Mouse (Mus musculus) layer of hippocampus, postnatal 14 days (tissue): ENCODE measurements around the gene Ptch2. TPM values are rescaled to one million over a fixed set of nuclear protein-coding genes. Genes with fewer than 3 reads are reported as not detected.

Experiments used
- DNase-seq, 2 experiments: peaks; one replicate each; pipeline ENCODE4 v3.0.0; 2021 to 2022; ENCODE audit warnings: low spot score in 2 of 2, mixed read lengths in 1 of 2
- total RNA-seq, 2 experiments: library from RNA; stranded (reverse); gene quantifications; 2 replicates each; pipeline ENCODE4 v1.2.3; 2021

The Ptch2 gene
- total RNA-seq, 2 experiments from 2014 or later = 1.9 to 3.6 TPM

GRCm38 (mm10) chr4:117126675-117127290 lies 30.9 kb downstream of the Ptch2 start, which contains the start of gene Tctex1d4:
Gene Tctex1d4 (plus strand): TSS chr4:117126794.
- DNase-seq = no peak

- DNase-seq = no peak
Measured at GRCm38 (mm10) chr4:117127991-117128686, 32.3 kb downstream of the Ptch2 start.

GRCm38 (mm10) chr4:117130790-117131189 lies 34.9 kb downstream of the Ptch2 start:
- DNase-seq = no peak

- DNase-seq = no peak
Measured at GRCm38 (mm10) chr4:117131198-117131597, 35.3 kb downstream of the Ptch2 start.

GRCm38 (mm10) chr4:117131890-117132793 lies 36.3 kb downstream of the Ptch2 start:
- DNase-seq = no peak

GRCm38 (mm10) chr4:117132794-117133143 lies 36.9 kb downstream of the Ptch2 start:
- DNase-seq = no peak

- DNase-seq = no peak
Measured at GRCm38 (mm10) chr4:117133366-117133796, 37.5 kb downstream of the Ptch2 start.

GRCm38 (mm10) chr4:117133817-117134600 lies 38.1 kb downstream of the Ptch2 start, which contains the start of gene Plk3:
Gene Plk3 (minus strand): TSS chr4:117133963.
- peak; percentile 96 to 98 for DNase-seq

- DNase-seq = no peak
Measured at GRCm38 (mm10) chr4:117134601-117134995, 38.7 kb downstream of the Ptch2 start.

- DNase-seq = no peak
Measured at GRCm38 (mm10) chr4:117136034-117136433, 40.2 kb downstream of the Ptch2 start.

GRCm38 (mm10) chr4:117138295-117139216 lies 42.7 kb downstream of the Ptch2 start:
- DNase-seq = no peak

- peak in 1 of 2 experiments; percentile 53 for DNase-seq
Measured at GRCm38 (mm10) chr4:117139217-117139612, 43.3 kb downstream of the Ptch2 start.

GRCm38 (mm10) chr4:117140613-117141012 lies 44.7 kb downstream of the Ptch2 start:
- DNase-seq = no peak

GRCm38 (mm10) chr4:117143023-117143422 lies 47.1 kb downstream of the Ptch2 start:
- no peak for DNase-seq

- no peak for DNase-seq
Measured at GRCm38 (mm10) chr4:117145248-117145647, 49.4 kb downstream of the Ptch2 start.

GRCm38 (mm10) chr4:117146176-117146575 lies 50.3 kb downstream of the Ptch2 start:
- DNase-seq = peak; percentile 62 to 77

- no peak for DNase-seq
Measured at GRCm38 (mm10) chr4:117148047-117148713, 52.3 kb downstream of the Ptch2 start.

- DNase-seq = no peak
Measured at GRCm38 (mm10) chr4:117148815-117149214, 52.9 kb downstream of the Ptch2 start.
